Mouse (Mus musculus) erythroblast, embryonic 14.5 days (primary cell): ENCODE data around the gene L3mbtl4.

ENCODE experiments used
- GATA1 ChIP-seq: IDR thresholded peaks from 2 replicates; pipeline ENCODE4 v1.6.1; 2012; ENCODE audit warnings: low read length, inconsistent platforms, mixed read lengths
- TAL1 ChIP-seq: IDR thresholded peaks from 3 replicates; pipeline ENCODE4 v1.6.1; 2012; ENCODE audit warnings: low read length, inconsistent platforms, mixed read lengths

DNA sequence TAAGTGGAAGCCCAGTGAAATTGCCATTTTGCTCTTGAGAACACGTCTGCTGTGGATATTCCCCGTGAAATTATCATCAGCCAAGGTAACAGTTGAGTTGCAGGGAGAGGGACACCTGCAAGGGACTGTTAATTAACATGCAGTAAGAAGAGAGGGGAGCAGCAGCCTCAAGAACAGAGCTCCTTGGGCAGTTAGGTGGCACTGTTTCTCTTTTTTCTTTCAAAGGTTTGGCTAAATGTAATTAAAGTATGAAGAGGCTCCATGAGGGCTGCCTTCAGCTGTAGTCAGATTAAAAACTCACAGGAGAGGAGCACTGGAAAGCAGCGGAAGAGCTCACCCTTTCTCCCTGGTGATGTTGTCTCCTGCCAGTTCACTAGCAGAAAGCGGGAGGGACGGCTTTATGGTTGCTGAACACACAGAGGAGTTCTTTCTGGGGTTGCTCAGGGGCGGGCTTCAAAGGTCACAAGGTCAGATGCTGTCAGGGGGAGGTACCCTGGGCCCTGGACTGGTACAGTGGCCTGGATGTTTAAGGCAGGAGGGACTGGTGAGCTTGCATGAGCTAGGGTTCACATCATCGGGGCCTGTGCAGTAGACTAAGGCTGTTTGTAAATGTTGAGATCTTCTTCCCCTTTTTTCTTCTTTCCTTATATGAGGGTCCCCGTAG, 11.7 kb downstream of the L3mbtl4 start:
- no peak for TF ChIP-seq GATA1
- TF ChIP-seq TAL1, result no peak
